Mouse (Mus musculus) thymus, postnatal 4 days (tissue): ENCODE data around the gene Marc1.

ENCODE experiments used
- DNase-seq: peaks from one replicate; pipeline ENCODE4 v3.0.0; 2021

The Marc1 gene

GRCm38 (mm10) chr1:184761988-184762387, 49.1 kb downstream of the Marc1 start:
- no peak for DNase-seq

GRCm38 (mm10) chr1:184752671-184753070, 58.4 kb downstream of the Marc1 start:
- no peak for DNase-seq

GRCm38 (mm10) chr1:184750114-184750664, 60.9 kb downstream of the Marc1 start:
- no peak for DNase-seq

GRCm38 (mm10) chr1:184748692-184749152, 62.4 kb downstream of the Marc1 start:
- no peak for DNase-seq

GRCm38 (mm10) chr1:184737876-184738479, 73.1 kb downstream of the Marc1 start:
- peak; percentile 75 for DNase-seq

GRCm38 (mm10) chr1:184737228-184737627, 73.9 kb downstream of the Marc1 start:
- DNase-seq = no peak
